Mouse (Mus musculus): Measurements from ENCODE around the gene Ammecr1. TPM values are rescaled to one million over a fixed set of nuclear protein-coding genes. Genes with fewer than 3 reads are reported as not detected.

The Ammecr1 gene
- total and polyA plus RNA-seq, 3 experiments, result 3.1 to 7.1 (median 5.4) TPM

GRCm38 (mm10) chrX:142981530-142982130 is 15.1 kb upstream of the Ammecr1 start:
- no peak overlapping the region for H3K9ac ChIP-seq (ENCODE audit: insufficient read depth, low read depth)

GRCm38 (mm10) chrX:142980855-142981529 is 14.5 kb upstream of the Ammecr1 start:
- no peak overlapping the region for H3K4me3 ChIP-seq (replicated peaks in 1 of 3; ENCODE audit: low read depth in 2 of 3, low read length in 2 of 3, poor library complexity in 1 of 3)
- no peaks in the 10 kb centered on the region for H3K27me3 ChIP-seq (replicated peaks)
- H3K9ac ChIP-seq (ENCODE audit: insufficient read depth, low read depth), result no peak overlapping the region
- peaks cover 3 to 7% of the 10 kb centered on the region in 2 experiments; a peak in 3 of 4 replicates for H3K4me1 ChIP-seq (ENCODE audit: control insufficient read depth in 1 of 2, insufficient read depth in 2 of 2)
- no peaks in the 10 kb centered on the region for H3K79me2 ChIP-seq (replicated peaks; ENCODE audit: control insufficient read depth, extremely low read depth, insufficient read depth, poor library complexity, severe bottlenecking)
- no peak overlapping the region for H3K4me2 ChIP-seq (ENCODE audit: insufficient read depth, low read depth, poor library complexity, severe bottlenecking)
- dilution Hi-C loops (cut with MboI; ENCODE audit: extremely low pct_ligation_motif_present, extremely low pct_unique_long_range_greater_than_20kb, low sequenced_read_pairs), result no loop called here
- TF ChIP-seq USF2 (conservative IDR thresholded peaks at IDR 0.05; ENCODE audit: low read depth, low read length) (no peak), CTCF (conservative IDR thresholded peaks at IDR 0.05 in 1 of 2, IDR thresholded peaks at IDR 0.05 in 1 of 2; ENCODE audit: low read depth in 2 of 2, low read length in 2 of 2) (no peak), MAZ (IDR thresholded peaks at IDR 0.05; ENCODE audit: low read depth, low read length) (no peak), MXI1 (IDR thresholded peaks at IDR 0.05; ENCODE audit: low read depth, low read length) (no peak), PAX5 (IDR thresholded peaks at IDR 0.05; ENCODE audit: low read length) (no peak), EP300 (IDR thresholded peaks at IDR 0.05; ENCODE audit: low read length) (no peak), SIN3A (IDR thresholded peaks at IDR 0.05; ENCODE audit: low read length) (no peak), TBP (conservative IDR thresholded peaks at IDR 0.05; ENCODE audit: low read depth, low read length) (no peak), ETS1 (conservative IDR thresholded peaks at IDR 0.05; ENCODE audit: low read depth, low read length) (no peak)
- no peaks in the 10 kb centered on the region for H3K36me3 ChIP-seq (replicated peaks in 1 of 2; ENCODE audit: control insufficient read depth in 1 of 2, insufficient read depth in 1 of 2, low read length in 1 of 2)
- DNase-seq (ENCODE audit: extremely low read depth), result no peak
- H3K27ac ChIP-seq (ENCODE audit: insufficient read depth, low read depth), result no peak overlapping the region
- H3K9me3 ChIP-seq (replicated peaks; ENCODE audit: low read length), result no peaks in the 10 kb centered on the region
- in situ Hi-C loops (cut with MboI; ENCODE audit: low pct_ligation_motif_present, low pct_unique_long_range_greater_than_20kb, low sequenced_read_pairs), result no loop called here

More at GRCm38 (mm10) chrX:142981530-142982130, 15.1 kb upstream of the Ammecr1 start:
- Histone ChIP-seq H3K79me2 (replicated peaks; ENCODE audit: control insufficient read depth, extremely low read depth, insufficient read depth, poor library complexity, severe bottlenecking) (no peaks in the 10 kb centered on the region), H3K4me3 (replicated peaks in 1 of 3; ENCODE audit: low read depth in 2 of 3, low read length in 2 of 3, poor library complexity in 1 of 3) (no peak overlapping the region), H3K27me3 (replicated peaks) (no peaks in the 10 kb centered on the region), H3K4me2 (ENCODE audit: insufficient read depth, low read depth, poor library complexity, severe bottlenecking) (no peak overlapping the region), H3K9me3 (replicated peaks; ENCODE audit: low read length) (no peaks in the 10 kb centered on the region), H3K27ac (ENCODE audit: insufficient read depth, low read depth) (no peak overlapping the region), H3K4me1 (ENCODE audit: control insufficient read depth in 1 of 2, insufficient read depth in 2 of 2) (peaks cover 3 to 7% of the 10 kb centered on the region in 2 experiments; a peak in 3 of 4 replicates), H3K36me3 (replicated peaks in 1 of 2; ENCODE audit: control insufficient read depth in 1 of 2, insufficient read depth in 1 of 2, low read length in 1 of 2) (no peaks in the 10 kb centered on the region)
- DNase-seq (ENCODE audit: extremely low read depth), result no peak
- dilution Hi-C loops (cut with MboI; ENCODE audit: extremely low pct_ligation_motif_present, extremely low pct_unique_long_range_greater_than_20kb, low sequenced_read_pairs) (no loop called here), in situ Hi-C loops (cut with MboI; ENCODE audit: low pct_ligation_motif_present, low pct_unique_long_range_greater_than_20kb, low sequenced_read_pairs) (no loop called here)
- TF ChIP-seq MAZ (IDR thresholded peaks at IDR 0.05; ENCODE audit: low read depth, low read length) (no peak), IRF4 (IDR thresholded peaks at IDR 0.05; ENCODE audit: low read depth, low read length) (no peak), ZMIZ1 (IDR thresholded peaks at IDR 0.05; ENCODE audit: low read depth, low read length) (no peak), RAD21 (IDR thresholded peaks at IDR 0.05; ENCODE audit: low read depth, low read length) (no peak), ZNF384 (IDR thresholded peaks at IDR 0.05; ENCODE audit: low read depth, low read length) (no peak), ETS1 (conservative IDR thresholded peaks at IDR 0.05; ENCODE audit: low read depth, low read length) (no peak), CHD1 (IDR thresholded peaks at IDR 0.05; ENCODE audit: low read depth, low read length) (no peak), MAX (IDR thresholded peaks at IDR 0.05; ENCODE audit: low read length) (no peak), POLR2AphosphoS2 (IDR thresholded peaks at IDR 0.05; ENCODE audit: low read depth, low read length) (no peak), ZKSCAN1 (IDR thresholded peaks at IDR 0.05; ENCODE audit: borderline replicate concordance, low read depth, low read length) (no peak)

Measured in CH12.LX (cell line).